Mouse (Mus musculus): Measurements from ENCODE around the gene Coro1c.

GRCm38 (mm10) chr5:113831741-113832140 is 76.8 kb downstream of the Coro1c start:
- TF ChIP-seq CTCF (IDR thresholded peaks at IDR 0.05) (no peak), EP300 (IDR thresholded peaks at IDR 0.05) (no peak)

All from lung, postnatal 0 days (tissue).